Mouse (Mus musculus) 3134 (cell line): ENCODE measurements around the gene Cdkal1.

ENCODE experiments used
- DNase-seq: peaks from one replicate; pipeline ENCODE4 v3.0.0-alpha.2; 2011; ENCODE audit warnings: low spot score; ENCODE audit not compliant: insufficient read length; ENCODE audit errors: extremely low read depth

Gene Cdkal1

GRCm38 (mm10) chr13:29210159-29211021, 645.1 kb downstream of the Cdkal1 start:
- DNase-seq: no peak

- no peak for DNase-seq
Observed at GRCm38 (mm10) chr13:29208749-29209148, 646.7 kb downstream of the Cdkal1 start.

DNA sequence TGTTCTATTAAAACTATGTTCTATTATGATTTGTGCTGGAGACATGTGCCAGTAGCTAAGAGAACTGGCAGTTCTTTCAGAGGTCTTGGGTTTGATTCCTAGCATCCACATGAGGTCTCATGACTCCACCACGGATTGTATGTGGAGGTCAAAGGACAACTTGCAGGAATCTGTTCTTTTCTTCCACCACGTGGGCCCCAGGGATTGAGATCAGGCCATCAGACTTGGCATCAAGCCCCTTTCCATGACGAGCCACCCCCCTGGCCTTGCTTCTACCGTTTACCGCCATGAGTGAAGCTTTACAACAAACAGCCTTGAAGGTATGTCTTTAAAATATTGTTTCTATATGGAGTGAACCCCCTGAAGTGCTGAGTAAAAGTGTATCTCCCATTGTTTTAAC, 651.6 kb downstream of the Cdkal1 start:
- no peak for DNase-seq

DNA sequence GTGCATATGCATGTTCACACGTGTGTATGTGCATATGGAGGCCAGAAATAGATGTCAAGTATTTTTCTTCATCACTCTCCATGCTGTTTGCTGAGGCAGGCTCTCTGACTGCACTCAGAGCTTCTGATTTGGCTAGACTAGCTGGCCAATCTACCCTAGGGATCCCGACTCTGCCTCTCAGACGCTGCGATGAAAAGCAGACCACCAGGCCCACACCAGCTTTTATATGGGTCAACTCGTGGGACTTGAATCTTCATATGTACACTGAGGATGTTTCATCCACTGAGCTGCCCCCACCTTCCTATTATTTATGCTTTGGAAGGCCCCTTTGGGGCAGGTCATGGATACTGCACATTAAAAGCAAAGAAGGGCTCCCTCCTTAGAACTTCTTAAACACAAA, 652.0 kb downstream of the Cdkal1 start:
- no peak for DNase-seq

- DNase-seq: peak; percentile 13
Observed at GRCm38 (mm10) chr13:29202562-29202961, 652.9 kb downstream of the Cdkal1 start.

- DNase-seq: no peak
Observed at GRCm38 (mm10) chr13:29199679-29200078, 655.8 kb downstream of the Cdkal1 start.

GRCm38 (mm10) chr13:29196798-29197498, 658.5 kb downstream of the Cdkal1 start:
- no peak for DNase-seq

GRCm38 (mm10) chr13:29195722-29196121, 659.8 kb downstream of the Cdkal1 start:
- no peak for DNase-seq

DNA sequence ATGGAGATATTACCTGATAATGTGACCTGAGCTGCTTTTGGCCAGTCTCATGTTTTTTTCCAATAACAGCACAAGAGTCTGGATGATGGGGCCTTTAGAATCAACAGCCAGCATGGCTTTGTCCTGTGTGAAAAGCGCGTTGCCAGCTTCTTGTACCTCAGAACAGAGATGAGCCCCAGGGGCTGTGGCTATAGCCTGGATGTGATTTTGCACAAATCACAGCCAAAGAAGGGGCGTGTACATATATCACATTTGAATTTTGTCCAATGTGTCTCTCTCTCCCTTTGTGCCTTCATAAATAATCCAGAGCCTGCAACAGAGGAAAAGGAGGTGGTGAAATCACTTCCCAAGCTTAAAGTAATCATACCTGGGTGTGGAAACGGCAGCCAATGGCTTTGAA, 660.5 kb downstream of the Cdkal1 start:
- DNase-seq: no peak

DNA sequence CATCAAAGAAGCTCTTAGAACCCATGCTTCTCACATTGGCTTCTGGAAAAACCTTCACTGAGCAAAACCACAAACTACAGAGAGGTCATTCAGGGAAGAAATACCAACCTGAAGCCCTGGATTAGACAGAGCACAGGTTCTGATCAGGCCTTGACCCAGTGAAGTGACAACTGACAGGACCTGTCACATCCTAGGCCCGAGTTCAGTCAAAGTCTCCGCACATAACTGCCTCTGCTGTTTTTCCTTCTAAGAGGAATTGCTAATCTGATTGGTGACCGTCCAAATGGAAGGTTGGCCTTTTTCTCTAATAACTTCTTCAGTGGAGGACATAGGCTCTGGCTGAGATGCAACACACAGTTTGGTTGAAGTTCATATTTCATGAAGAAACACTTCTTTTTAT, 662.8 kb downstream of the Cdkal1 start:
- DNase-seq: no peak

DNA sequence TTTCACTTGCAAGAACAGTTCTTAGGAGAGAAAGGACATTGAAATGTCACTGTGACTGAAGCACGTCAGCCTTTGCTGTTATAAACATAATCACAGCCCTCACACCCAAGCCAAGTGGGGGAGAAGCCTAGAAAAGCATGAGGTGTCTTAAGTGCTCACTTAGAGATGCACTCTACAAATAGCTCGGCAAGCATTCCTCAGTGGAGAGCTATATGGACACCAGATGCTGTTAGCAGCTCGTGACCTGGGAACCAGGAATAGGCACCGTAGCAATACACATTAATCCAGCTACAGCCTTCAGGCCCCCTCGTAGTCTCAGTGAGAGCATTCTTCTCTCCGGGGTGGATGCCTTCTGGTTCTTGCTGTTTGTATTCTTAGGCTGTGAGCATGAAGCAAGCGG, 664.9 kb downstream of the Cdkal1 start:
- no peak for DNase-seq

DNA sequence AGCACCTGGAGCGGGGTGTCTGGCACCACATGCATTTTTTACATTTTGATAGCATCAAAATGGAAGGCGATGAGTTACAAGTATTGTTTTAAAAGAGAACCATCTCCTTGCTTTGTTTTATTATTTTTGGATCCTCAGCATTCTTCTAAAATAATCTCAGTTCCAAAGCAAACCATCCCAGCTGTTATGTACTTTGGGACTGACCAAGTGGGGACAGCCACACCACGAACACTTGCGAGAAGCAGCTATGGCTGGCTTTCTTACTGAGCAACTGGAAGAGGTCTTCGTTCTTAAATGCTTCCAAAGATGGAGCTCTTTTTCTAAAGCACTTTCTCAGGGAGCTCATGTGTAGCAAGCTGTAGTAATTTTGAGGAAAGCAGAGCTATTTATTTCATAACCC, 668.7 kb downstream of the Cdkal1 start:
- DNase-seq: no peak

DNA sequence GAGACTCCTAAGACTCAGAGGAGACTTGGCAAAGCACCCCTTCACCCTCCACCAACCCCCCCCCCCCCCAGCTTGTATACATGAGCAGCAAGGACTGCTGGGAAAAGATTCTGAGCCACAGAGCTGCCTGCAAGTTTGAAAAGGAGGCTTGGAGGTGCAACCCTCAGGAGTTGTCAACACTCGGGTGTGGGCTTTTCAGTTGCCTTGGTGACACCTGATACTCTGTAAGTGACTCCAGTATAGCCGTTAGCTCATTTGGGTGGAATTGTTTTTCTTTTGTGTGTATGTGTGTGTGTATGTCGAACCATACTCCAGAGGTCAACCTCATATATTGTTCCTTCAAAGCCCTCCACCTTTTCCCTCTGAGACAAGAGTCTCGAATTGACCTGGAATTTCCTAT, 669.9 kb downstream of the Cdkal1 start:
- no peak for DNase-seq

GRCm38 (mm10) chr13:29184545-29184944, 670.9 kb downstream of the Cdkal1 start:
- no peak for DNase-seq

DNA sequence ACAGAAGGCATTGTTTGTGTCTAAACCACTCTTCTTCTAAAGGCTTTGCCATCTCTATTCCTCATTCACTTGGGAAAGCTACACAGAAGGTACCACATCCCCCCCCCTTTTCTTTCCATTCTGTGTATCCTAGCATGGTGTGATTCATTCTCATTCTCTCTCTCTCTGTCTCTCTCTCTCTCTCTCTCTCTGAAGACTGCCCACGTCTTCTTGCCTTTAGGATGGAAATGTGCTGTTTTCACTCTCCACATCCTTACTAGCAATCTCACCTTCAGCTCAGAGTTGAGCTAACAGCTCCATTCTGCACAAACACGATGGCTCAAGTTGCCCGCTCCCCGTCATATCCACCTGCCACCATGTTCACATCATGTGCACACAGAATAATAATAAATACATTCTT, 675.6 kb downstream of the Cdkal1 start:
- DNase-seq: no peak

- no peak for DNase-seq
Observed at GRCm38 (mm10) chr13:29179260-29179659, 676.2 kb downstream of the Cdkal1 start.

DNA sequence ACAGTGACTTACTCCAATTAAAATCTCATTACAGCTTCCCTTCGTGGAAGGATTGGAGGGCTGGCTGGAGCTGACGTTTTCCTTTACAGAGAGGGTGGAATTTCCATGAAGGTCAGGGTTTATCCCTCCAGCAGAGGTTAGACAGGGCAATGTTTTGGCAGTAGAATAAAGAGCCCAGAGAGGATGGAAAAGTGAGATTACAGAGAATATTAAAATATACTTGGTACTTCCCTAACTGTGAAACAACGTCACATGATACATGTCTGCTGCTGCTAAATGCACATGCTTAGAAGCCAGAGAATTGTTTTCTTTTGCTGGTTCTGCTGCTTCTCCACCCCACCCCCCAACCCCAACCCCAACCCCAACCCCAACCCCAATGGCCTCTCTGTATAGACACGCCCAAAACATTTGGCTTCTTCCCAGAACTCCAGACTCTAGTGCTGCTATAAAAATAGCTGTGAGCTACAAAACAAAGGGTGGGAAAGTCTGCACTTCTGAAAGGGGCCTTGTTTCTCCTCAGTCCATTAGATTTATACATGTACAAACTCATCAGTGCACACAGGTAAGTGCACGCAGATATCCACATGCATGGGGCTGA, 677.5 kb downstream of the Cdkal1 start:
- DNase-seq: no peak

- DNase-seq: no peak
Observed at GRCm38 (mm10) chr13:29169356-29169755, 686.1 kb downstream of the Cdkal1 start.

DNA sequence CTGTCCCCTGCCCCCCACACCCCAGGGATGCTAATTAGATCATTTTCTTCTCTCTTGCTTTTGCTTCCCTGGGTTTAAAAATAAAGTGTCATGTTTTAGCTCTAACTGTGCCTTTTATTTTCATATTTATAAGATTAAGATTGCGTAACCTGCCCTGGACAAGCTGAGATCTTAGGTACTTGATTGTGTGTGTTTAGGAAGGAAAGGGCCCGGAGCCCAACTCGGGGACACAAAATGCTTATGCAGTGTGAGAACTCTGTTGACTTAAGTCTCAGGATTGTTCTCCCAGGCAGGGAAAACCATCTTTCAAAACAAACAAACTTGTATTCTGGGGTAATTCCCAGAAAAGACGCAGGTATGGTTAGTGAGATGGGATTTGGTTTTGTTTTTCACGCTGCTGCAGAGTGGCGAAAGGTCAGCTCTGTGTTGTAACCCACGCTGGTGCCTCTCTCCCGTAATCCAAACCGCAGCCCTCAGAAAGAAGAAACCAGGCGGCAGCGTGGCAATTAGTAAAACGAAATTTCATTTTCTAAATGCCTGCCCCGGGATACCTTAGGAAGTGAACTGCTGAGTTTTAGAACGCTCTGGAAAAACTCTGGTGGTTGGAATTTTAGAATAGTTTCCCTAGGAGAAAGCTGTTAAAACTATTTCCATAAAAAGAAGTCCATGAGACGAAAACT, 690.5 kb downstream of the Cdkal1 start:
- no peak for DNase-seq

GRCm38 (mm10) chr13:29162867-29163514, 692.5 kb downstream of the Cdkal1 start:
- DNase-seq: no peak

- DNase-seq: no peak
Observed at GRCm38 (mm10) chr13:29162444-29162843, 693.0 kb downstream of the Cdkal1 start.
